Mouse (Mus musculus): ENCODE measurements around the gene Oasl1.

The Oasl1 gene

GRCm38 (mm10) chr5:114926153-114926684, 3.2 kb downstream of the Oasl1 start:
- 71% methylated on average over 1 of the region's 1 CpGs for WGBS

DNA sequence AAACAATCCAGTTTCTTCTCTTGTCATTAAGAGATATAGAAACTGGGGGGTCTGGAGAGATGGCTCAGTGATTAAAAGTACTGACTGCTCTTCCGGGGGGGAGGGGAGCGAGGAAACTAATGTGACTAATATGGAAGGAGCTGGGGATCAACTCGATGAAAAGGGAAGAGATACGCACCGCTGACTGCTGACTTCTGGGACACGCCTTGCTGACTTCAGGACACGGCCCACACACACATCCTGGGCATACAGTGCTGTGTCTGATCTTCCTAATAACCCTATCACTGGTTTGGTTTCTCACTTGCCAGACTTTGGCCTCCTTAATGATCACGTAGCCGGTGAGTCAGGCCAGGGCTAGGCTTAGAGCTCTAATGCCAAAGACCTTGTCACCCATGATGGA, 3.7 kb downstream of the Oasl1 start:
- WGBS: 92% methylated on average over 9 of the region's 9 CpGs

- 57% methylated on average over 5 of the region's 5 CpGs for WGBS
Measured at GRCm38 (mm10) chr5:114931626-114932025, 8.6 kb downstream of the Oasl1 start.

- WGBS: 87% methylated on average over 8 of the region's 8 CpGs
Measured at GRCm38 (mm10) chr5:114933206-114933605, 10.2 kb downstream of the Oasl1 start.

DNA sequence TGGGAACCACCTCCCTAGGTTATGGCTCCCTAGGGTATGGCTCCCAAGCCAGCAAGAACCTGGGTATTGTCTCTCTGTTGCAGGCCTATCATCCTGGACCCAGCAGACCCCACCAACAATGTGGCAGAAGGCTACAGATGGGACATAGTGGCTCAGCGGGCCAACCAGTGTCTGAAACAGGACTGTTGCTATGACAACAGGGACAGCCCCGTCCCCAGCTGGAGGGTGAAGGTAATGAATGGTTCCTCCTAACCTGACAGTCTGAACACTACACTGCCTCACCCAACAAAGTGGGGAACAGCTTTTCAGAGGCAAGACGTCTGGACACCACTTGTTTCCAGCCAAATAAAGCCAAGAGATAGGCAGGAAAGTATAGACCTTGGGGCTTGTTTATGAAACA, 12.8 kb downstream of the Oasl1 start:
- WGBS: 45% methylated on average over 3 of the region's 3 CpGs

- 61% methylated on average over 3 of the region's 3 CpGs for WGBS
Measured at GRCm38 (mm10) chr5:114941138-114941537, 18.1 kb downstream of the Oasl1 start.

- 1% methylated on average over 39 of the region's 39 CpGs for WGBS
Measured at GRCm38 (mm10) chr5:114942074-114942765, 19.2 kb downstream of the Oasl1 start, which contains the start of gene 2210016L21Rik. 2210016L21Rik (plus strand) TSS chr5:114942158.

DNA sequence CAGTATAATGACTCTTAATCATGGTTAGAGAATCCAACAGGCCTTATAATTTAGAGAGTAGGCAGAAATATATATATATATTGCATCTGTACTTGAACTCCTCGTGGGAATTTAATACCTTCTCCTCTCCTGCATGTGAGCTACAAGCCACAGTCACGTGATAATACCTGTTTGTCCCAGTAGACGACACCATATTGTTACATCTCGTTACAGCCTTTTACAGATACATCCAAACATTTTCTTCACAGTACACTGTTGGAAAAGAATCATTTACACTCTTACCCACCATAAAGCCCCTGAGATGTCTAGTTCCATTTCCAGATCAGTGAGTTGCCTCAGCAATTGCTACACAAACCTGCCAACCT, 19.7 kb downstream of the Oasl1 start:
- WGBS: 17% methylated on average over 4 of the region's 4 CpGs

DNA sequence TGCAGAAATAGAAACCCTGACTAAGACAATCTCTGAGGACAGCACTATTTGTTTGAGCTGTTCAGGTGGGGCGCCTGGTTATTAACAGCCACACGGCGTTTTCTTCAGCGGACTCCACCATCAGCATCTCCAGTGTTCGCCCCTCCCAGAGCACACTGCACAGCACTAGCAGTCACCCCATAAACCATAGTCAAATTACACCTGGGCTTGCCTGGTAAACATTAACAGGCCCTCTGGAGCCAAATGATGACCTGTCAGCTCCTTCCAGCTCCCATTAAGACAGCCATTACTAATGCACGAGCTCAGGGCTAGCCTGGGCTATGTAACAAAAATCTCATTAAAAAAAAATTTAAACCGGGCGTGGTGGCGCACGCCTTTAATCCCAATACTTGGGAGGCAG, 22.0 kb downstream of the Oasl1 start:
- WGBS: 95% methylated on average over 10 of the region's 10 CpGs

DNA sequence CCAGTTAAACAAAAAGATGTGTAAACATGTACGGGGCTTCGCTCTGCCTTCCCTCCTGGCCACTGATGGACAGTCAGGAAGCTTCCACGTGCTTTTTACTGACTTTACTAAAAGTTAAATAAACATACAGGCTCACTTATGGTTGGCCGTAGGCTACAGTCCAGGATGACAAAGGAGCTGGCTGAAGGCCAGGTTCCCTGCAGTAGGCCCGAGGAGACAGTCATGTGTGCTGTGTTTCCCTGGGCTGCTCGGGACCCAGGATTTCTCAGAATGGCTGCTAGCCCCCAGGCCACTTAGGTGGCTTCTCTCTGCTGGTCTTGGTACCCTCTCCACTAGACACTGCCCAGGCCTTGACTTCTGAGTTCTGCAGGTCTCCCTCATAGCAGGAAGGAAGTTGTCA, 25.9 kb downstream of the Oasl1 start:
- 29% methylated on average over 6 of the region's 6 CpGs for WGBS

GRCm38 (mm10) chr5:114949316-114949715, 26.3 kb downstream of the Oasl1 start:
- 27% methylated on average over 5 of the region's 5 CpGs for WGBS

- WGBS: 81% methylated on average over 9 of the region's 9 CpGs
Measured at GRCm38 (mm10) chr5:114949812-114950211, 26.8 kb downstream of the Oasl1 start.

GRCm38 (mm10) chr5:114950669-114951068, 27.6 kb downstream of the Oasl1 start:
- WGBS: 68% methylated on average over 12 of the region's 12 CpGs

- WGBS: 73% methylated on average over 21 of the region's 21 CpGs
Measured at GRCm38 (mm10) chr5:114951279-114951880, 28.3 kb downstream of the Oasl1 start.

GRCm38 (mm10) chr5:114953326-114953725, 30.3 kb downstream of the Oasl1 start:
- WGBS: 87% methylated on average over 14 of the region's 14 CpGs

GRCm38 (mm10) chr5:114958069-114958468, 35.0 kb downstream of the Oasl1 start:
- 89% methylated on average over 5 of the region's 5 CpGs for WGBS

GRCm38 (mm10) chr5:114961590-114962360, 38.7 kb downstream of the Oasl1 start:
- 57% methylated on average over 4 of the region's 4 CpGs for WGBS

DNA sequence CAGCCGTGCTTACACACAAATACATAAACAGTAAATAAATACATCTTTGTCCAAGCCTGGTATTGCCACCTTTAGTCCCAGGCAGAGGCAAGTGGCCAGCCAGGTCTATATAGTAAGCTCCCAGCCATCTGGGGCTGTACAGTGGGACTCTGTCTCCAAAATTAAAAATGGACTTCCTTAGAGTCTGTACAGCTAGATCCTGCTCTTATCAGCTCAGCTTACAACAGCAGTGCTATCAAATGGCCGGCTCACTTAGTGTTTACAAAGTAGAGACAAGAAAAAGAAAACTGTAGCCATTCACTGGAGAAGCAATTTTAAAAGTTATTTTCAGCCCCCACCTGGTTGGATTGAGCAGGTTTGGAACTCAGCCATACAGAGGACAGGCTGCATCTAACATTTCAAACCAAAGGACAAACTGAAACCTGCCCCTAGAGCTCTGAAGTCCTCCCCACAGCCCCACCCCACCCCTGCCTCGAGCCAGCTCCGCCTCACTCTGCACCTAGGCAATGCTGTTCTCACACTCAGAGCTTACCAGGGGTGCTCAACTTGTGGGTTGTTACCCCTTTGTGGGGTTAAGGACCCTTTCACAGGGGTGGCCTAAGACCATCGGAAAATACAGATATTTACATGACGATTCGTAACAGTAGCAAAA, 41.4 kb downstream of the Oasl1 start:
- 75% methylated on average over 7 of the region's 7 CpGs for WGBS

GRCm38 (mm10) chr5:114964967-114965898, 42.2 kb downstream of the Oasl1 start:
- 68% methylated on average over 17 of the region's 17 CpGs for WGBS

- WGBS: 45% methylated on average over 14 of the region's 14 CpGs
Measured at GRCm38 (mm10) chr5:114967523-114968268, 44.7 kb downstream of the Oasl1 start.
